Mouse (Mus musculus) central nervous system, embryonic 18 days (tissue): ENCODE results near the gene Olfr958. TPM values are rescaled to one million over a fixed set of nuclear protein-coding genes. Genes with fewer than 3 reads are reported as not detected.

Experiments used
- polyA plus RNA-seq: library from polyadenylated mRNA; depleted of rRNA; stranded (reverse); fragments of >200 nt; gene quantifications from 2 replicates; pipeline ENCODE4 v1.2.3, GENCODE M21; 2012; rRNA removed

The Olfr958 gene
- not detected in 2 replicates for polyA plus RNA-seq

DNA sequence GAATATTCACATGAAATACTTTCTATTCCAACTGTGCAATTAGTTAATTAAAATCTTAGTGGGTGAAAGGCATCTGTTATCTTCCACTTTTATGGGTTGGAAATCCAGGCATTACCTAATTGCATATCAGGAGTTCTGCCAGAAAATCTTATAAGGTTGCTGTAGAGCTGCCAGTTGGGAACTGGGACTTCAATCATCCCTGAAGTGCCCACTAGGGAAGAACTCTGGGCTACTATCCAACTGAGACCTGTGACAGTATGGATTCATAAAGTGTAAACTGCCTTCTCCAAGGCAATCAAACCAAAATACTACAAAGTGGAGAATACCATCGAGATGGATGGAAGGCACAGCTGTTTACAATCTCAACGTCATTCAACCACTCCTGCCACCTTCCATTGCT lies at the start of gene Olfr958:
Gene Olfr958, minus strand, starts transcription at position 109 of the 400 bp plus-strand sequence.

DNA sequence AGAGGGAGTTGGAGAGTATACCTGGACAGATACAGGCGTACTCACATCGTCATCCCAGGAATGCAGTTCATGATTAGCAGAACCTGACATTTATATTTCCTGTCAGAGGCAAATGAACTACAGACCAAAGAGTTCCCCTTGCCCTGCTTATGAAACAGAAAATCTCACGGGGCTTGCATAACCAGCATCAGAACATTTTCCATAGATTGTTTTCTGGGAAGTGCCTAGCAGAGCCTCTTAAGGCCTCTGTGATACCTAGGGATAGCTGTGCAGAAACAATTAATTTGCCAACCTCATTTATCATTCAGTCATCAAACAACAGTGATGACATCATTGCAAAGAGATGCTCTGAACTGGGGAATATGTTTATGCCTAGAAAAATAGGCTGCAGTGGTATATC lies 21.6 kb upstream of the Olfr958 start, which contains the start of gene Olfr959:
Gene Olfr959, minus strand, starts transcription at position 101 of the 400 bp plus-strand sequence.

DNA sequence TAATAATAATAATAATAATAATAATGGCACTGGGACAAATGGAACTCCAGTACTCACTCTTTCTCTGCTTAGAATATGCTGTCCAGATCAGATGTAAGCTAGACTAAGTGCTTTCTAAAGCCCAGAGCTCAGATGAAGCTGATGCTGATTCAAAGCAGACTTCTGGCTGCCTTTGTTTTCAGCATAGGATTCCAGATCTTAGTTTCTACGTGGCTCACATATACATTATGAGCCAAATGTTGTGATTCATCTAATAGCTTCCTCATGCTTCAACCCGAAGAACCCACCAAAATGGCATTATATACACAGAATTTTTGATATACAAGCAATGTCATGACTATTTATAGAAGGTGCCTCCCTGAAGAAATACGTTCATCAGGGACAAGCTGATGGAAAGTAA lies 38.3 kb downstream of the Olfr958 start, which contains the start of gene Olfr957:
Gene Olfr957, minus strand, starts transcription at position 279 of the 400 bp plus-strand sequence.

Other genes starting within 250 kb of the Olfr958 start
- gene Olfr948, start 228.0 kb downstream of the Olfr958 start, polyA plus RNA-seq: not detected in 2 replicates
- gene Olfr951, start 166.6 kb downstream of the Olfr958 start, polyA plus RNA-seq: not detected in 2 replicates
- not detected in 2 replicates for gene Olfr952, start 126.9 kb downstream of the Olfr958 start, polyA plus RNA-seq
- not detected in 2 replicates for gene Olfr954, start 97.4 kb downstream of the Olfr958 start, polyA plus RNA-seq
- gene Olfr955, start 82.1 kb downstream of the Olfr958 start, polyA plus RNA-seq: not detected in 2 replicates
- gene Olfr44, start 60.1 kb downstream of the Olfr958 start, polyA plus RNA-seq: not detected in 2 replicates
- not detected in 2 replicates for gene Olfr957, start 38.2 kb downstream of the Olfr958 start, polyA plus RNA-seq
- gene Olfr959, start 21.5 kb upstream of the Olfr958 start, polyA plus RNA-seq: 0.05 and 0.07 TPM in 2 replicates
- gene AW551984, start 50.3 kb upstream of the Olfr958 start, polyA plus RNA-seq: 113 and 134 TPM in 2 replicates
- gene Olfr148, start 56.6 kb upstream of the Olfr958 start, polyA plus RNA-seq: not detected in 2 replicates
- gene Olfr960, start 67.3 kb upstream of the Olfr958 start, polyA plus RNA-seq: not detected in 2 replicates
- not detected in 2 replicates for gene Olfr961, start 91.0 kb upstream of the Olfr958 start, polyA plus RNA-seq
- not detected in 2 replicates for gene Olfr963, start 113.2 kb upstream of the Olfr958 start, polyA plus RNA-seq
- not detected in 2 replicates for gene Olfr149, start 153.1 kb upstream of the Olfr958 start, polyA plus RNA-seq
- gene Olfr965, start 157.3 kb upstream of the Olfr958 start, polyA plus RNA-seq: not detected in 2 replicates
- not detected in 2 replicates for gene Olfr150, start 176.9 kb upstream of the Olfr958 start, polyA plus RNA-seq
- not detected in 2 replicates for gene Olfr967, start 192.2 kb upstream of the Olfr958 start, polyA plus RNA-seq
- gene Olfr968, start 229.2 kb upstream of the Olfr958 start, polyA plus RNA-seq: not detected in 2 replicates
- not detected in 2 replicates for gene Olfr969, start 236.9 kb upstream of the Olfr958 start, polyA plus RNA-seq